Comparison of ENCODE assay signal across 8 mouse cellular contexts in the genomic region with DNA sequence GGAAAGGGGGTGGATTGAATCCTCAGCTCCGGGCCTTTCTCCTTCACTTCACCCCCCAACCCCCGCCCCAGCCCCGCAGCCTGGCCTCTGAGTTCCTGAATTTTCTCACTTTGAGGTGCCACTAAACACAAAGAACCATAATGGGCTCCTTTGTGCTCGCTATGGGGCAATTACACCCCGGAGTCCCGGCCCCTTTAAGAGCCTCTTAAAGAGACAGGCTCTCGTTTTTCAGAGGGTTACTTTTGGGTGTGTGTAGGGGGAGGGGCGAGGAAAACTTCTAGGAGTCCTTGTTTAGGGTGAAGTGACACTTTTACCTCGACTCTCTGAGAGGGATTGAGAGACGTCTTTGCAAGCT. TPM values are rescaled to one million over a fixed set of nuclear protein-coding genes. Genes with fewer than 3 reads are reported as not detected.
DNase-seq lines count a peak whose midpoint lies in the region; ATAC-seq and TF ChIP-seq lines count a peak whose summit lies in the region.

No protein-coding gene starts in this region.

- H3K9me3 ChIP-seq in lung, postnatal 0 days (ENCODE audit: low read length): no peaks in the 10 kb centered on the region
- no peaks in the 10 kb centered on the region for H3K9me3 ChIP-seq in stomach, embryonic 14.5 days (ENCODE audit: control insufficient read depth, low read depth, low read length)

- TF ChIP-seq CTCF in cerebellum, adult 2 months (IDR thresholded peaks at IDR 0.05; ENCODE audit: borderline replicate concordance, insufficient read depth, low read depth, low read length): no peak
- TF ChIP-seq CTCF in bone marrow macrophage, adult 2 months (IDR thresholded peaks at IDR 0.05; ENCODE audit: low read depth, low read length): no peak
- TF ChIP-seq CTCF in lung, postnatal 0 days (IDR thresholded peaks at IDR 0.05): no peak

- H3K36me3 ChIP-seq in lung, postnatal 0 days (ENCODE audit: insufficient read depth, low read length): no peaks in the 10 kb centered on the region
- H3K36me3 ChIP-seq in stomach, embryonic 14.5 days (ENCODE audit: control insufficient read depth, insufficient read depth, low read length): no peaks in the 10 kb centered on the region; the same call in 1 of the 2 replicates

- H3K4me2 ChIP-seq in lung, postnatal 0 days (replicated peaks; ENCODE audit: low read depth, low read length): peak overlapping the region; percentile 88
- peak overlapping the region; percentile 64 for H3K4me2 ChIP-seq in stomach, embryonic 14.5 days (replicated peaks; ENCODE audit: low read depth, low read length)

- no peaks in the 10 kb centered on the region for H3K27me3 ChIP-seq in cerebellum, adult 2 months (ENCODE audit: control insufficient read depth, insufficient read depth, low read length)
- 0 out of 2 replicates have a peak, but pooled peaks cover 4% of the 10 kb centered on the region for H3K27me3 ChIP-seq in lung, postnatal 0 days (replicated peaks; ENCODE audit: insufficient read depth, low read length)
- no peaks in the 10 kb centered on the region for H3K27me3 ChIP-seq in stomach, embryonic 14.5 days (ENCODE audit: control insufficient read depth, insufficient read depth, low read length)

- ATAC-seq in lung, postnatal 0 days: peak; percentile 65
- peak; percentile 42; the same call in 1 of the 2 replicates for ATAC-seq in stomach, embryonic 14.5 days (ENCODE audit: insufficient number of reproducible peaks, insufficient read depth, low FRiP score, low read depth)

- peak overlapping the region; percentile 60 for H3K4me3 ChIP-seq in cerebellum, adult 2 months (replicated peaks; ENCODE audit: insufficient read depth, low read depth, low read length)
- peak overlapping the region; percentile 57 for H3K4me3 ChIP-seq in bone marrow macrophage, adult 2 months (ENCODE audit: insufficient read depth, low read length)
- peak overlapping the region; percentile 72 for H3K4me3 ChIP-seq in lung, postnatal 0 days (ENCODE audit: low read depth, low read length)
- peak overlapping the region; percentile 90 for H3K4me3 ChIP-seq in stomach, embryonic 14.5 days (ENCODE audit: low read depth, low read length)

- no peak for TF ChIP-seq POLR2A in cerebellum, adult 2 months (IDR thresholded peaks at IDR 0.05; ENCODE audit: borderline replicate concordance, insufficient read depth, low read length)
- TF ChIP-seq POLR2A in bone marrow macrophage, adult 2 months (IDR thresholded peaks at IDR 0.05; ENCODE audit: borderline replicate concordance, low read depth, low read length): no peak

- no peak overlapping the region for H3K27ac ChIP-seq in cerebellum, adult 2 months (ENCODE audit: insufficient read depth, low read length)
- no peak overlapping the region for H3K27ac ChIP-seq in bone marrow macrophage, adult 2 months (ENCODE audit: insufficient read depth, low read depth, low read length)
- peak overlapping the region; percentile 95 for H3K27ac ChIP-seq in lung, postnatal 0 days (ENCODE audit: low read length)
- H3K27ac ChIP-seq in stomach, embryonic 14.5 days (ENCODE audit: low read length): peak overlapping the region; percentile 95

- peak overlapping the region; percentile 39 for H3K9ac ChIP-seq in lung, postnatal 0 days (replicated peaks; ENCODE audit: low read depth)
- H3K9ac ChIP-seq in stomach, embryonic 14.5 days (replicated peaks; ENCODE audit: low read depth, low read length): peak overlapping the region; percentile 39

- WGBS in cerebellum, adult 2 months: 2% methylated on average over 10 of the region's 10 CpGs
- under 1% methylated on average over 10 of the region's 10 CpGs for WGBS in lung, postnatal 0 days
- WGBS in stomach, embryonic 14.5 days: 0% methylated on average over 10 of the region's 10 CpGs

- no peaks in the 10 kb centered on the region for H3K4me1 ChIP-seq in cerebellum, adult 2 months (ENCODE audit: control insufficient read depth, insufficient read depth, low read length)
- no peaks in the 10 kb centered on the region for H3K4me1 ChIP-seq in bone marrow macrophage, adult 2 months (ENCODE audit: control insufficient read depth, insufficient read depth, low read length)
- H3K4me1 ChIP-seq in lung, postnatal 0 days (ENCODE audit: insufficient read depth, low read depth, low read length): no peaks in the 10 kb centered on the region
- peaks cover 8% of the 10 kb centered on the region for H3K4me1 ChIP-seq in stomach, embryonic 14.5 days (ENCODE audit: control insufficient read depth, insufficient read depth, low read length)

- TF ChIP-seq EP300 in lung, postnatal 0 days (IDR thresholded peaks at IDR 0.05): no peak

- no peak for DNase-seq in cerebellum, adult 2 months
- no peak for DNase-seq in cerebellum, adult 18-20 months
- DNase-seq in heart, adult 8-10 months (ENCODE audit: low spot score): peak; percentile 69
- peak; percentile 66 for DNase-seq in kidney, adult 9 months
- DNase-seq in lung, postnatal 0 days (ENCODE audit: low spot score): peak; percentile 91
- DNase-seq in right cerebral cortex, postnatal 36 days (ENCODE audit: low spot score in 2 of 2): no peak

RNA-seq across cellular contexts. Expression of gene Fzd2, which starts 0.7 kb away (rescaled TPM):
- 2.7 and 2.9 TPM in 2 replicates for polyA plus RNA-seq in cerebellum, adult 2 months (2012; rRNA removed)
- polyA plus RNA-seq in bone marrow macrophage, adult 2 months (2012; ENCODE audit: insufficient read depth, insufficient read length, missing spikeins): 0.21 TPM in 1 of 2 replicates, not detected in the other
- 1 to 10 TPM; 1.5 to 2.5 (median 2.2) TPM for total RNA-seq in heart, adult 8-10 months (2022)
- 19.6 and 20.8 TPM in 2 replicates for polyA plus RNA-seq in lung, postnatal 0 days (2015; fragmentation: Nextera tagmentation; extraction: Ambion mirVana)
- 30.5 and 30.6 TPM in 2 replicates for polyA plus RNA-seq in stomach, embryonic 14.5 days (2014; fragmentation: Nextera tagmentation; extraction: Ambion mirVana)

RNA-seq across cellular contexts. Expression of gene Gm11627, which starts 24.2 kb away (rescaled TPM):
- 1.1 and 1.3 TPM in 2 replicates for polyA plus RNA-seq in cerebellum, adult 2 months (2012; rRNA removed)
- polyA plus RNA-seq in bone marrow macrophage, adult 2 months (2012; ENCODE audit: insufficient read depth, insufficient read length, missing spikeins): not detected in 2 replicates
- total RNA-seq in heart, adult 8-10 months (2022): under 1 TPM in 3 of 4 experiments, not detected in 1; 0.34 to 0.65 (median 0.60) TPM
- 8.0 and 11.4 TPM in 2 replicates for polyA plus RNA-seq in lung, postnatal 0 days (2015; fragmentation: Nextera tagmentation; extraction: Ambion mirVana)
- polyA plus RNA-seq in stomach, embryonic 14.5 days (2014; fragmentation: Nextera tagmentation; extraction: Ambion mirVana): 15.9 and 18.9 TPM in 2 replicates

RNA-seq across cellular contexts. Expression of gene Gpatch8, which starts 47.3 kb away (rescaled TPM):
- 64.7 and 66.9 TPM in 2 replicates for polyA plus RNA-seq in cerebellum, adult 2 months (2012; rRNA removed)
- 26.8 and 28.4 TPM in 2 replicates for polyA plus RNA-seq in bone marrow macrophage, adult 2 months (2012; ENCODE audit: insufficient read depth, insufficient read length, missing spikeins)
- total RNA-seq in heart, adult 8-10 months (2022): 10 to 100 TPM; 16.4 to 22.3 (median 17.8) TPM
- polyA plus RNA-seq in lung, postnatal 0 days (2015; fragmentation: Nextera tagmentation; extraction: Ambion mirVana): 25.3 and 27.4 TPM in 2 replicates
- polyA plus RNA-seq in stomach, embryonic 14.5 days (2014; fragmentation: Nextera tagmentation; extraction: Ambion mirVana): 55.4 and 64.7 TPM in 2 replicates

Comparison
In these comparisons a context has a peak if more than half of its experiments do, and no peak if none do; other contexts are left out.
1. DNase-seq: peak in heart, adult 8-10 months (single experiment), kidney, adult 9 months (single experiment) and lung, postnatal 0 days (single experiment); none in cerebellum, adult 2 months (0 of 2), cerebellum, adult 18-20 months (0 of 2) and right cerebral cortex, postnatal 36 days (0 of 2).
2. H3K27ac ChIP-seq: peak in lung, postnatal 0 days (single experiment) and stomach, embryonic 14.5 days (single experiment); none in cerebellum, adult 2 months (single experiment) and bone marrow macrophage, adult 2 months (single experiment).
3. Peak in every context shown above with its lines, with median percentiles within 50 percentile points of each other: H3K4me3 ChIP-seq.